Mouse (Mus musculus) heart, postnatal 0 days (tissue): ENCODE results near the gene Fstl4.

Source experiments
- CTCF ChIP-seq: IDR thresholded peaks from 2 replicates; pipeline ENCODE4 v1.5.1; 2016; ENCODE audit warnings: antibody characterized with exemption, control low read depth, low read depth
- EP300 ChIP-seq: IDR thresholded peaks from 2 replicates; pipeline ENCODE4 v1.6.1; 2016; ENCODE audit warnings: antibody characterized with exemption, low read depth

DNA sequence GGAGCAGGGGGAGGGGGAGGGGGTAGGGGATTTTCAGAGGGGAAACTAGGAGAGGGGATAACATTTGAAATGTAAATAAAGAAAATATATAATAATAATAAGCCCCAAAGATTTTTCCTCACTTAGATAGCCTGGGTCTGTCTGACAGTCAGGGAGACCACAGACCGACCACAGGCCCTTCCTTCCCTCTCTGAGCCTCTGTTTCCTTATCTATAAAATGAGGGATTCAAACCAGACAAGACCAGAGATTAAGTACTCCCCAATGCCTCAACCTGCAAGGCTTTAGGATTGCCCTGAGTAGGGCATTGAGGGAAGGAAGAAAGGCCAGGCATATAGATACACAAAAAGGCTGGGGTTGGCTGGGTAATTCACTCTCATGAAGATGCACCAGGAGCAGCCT, 307.2 kb downstream of the Fstl4 start:
- TF ChIP-seq EP300 (no peak), CTCF (no peak)
